Mouse (Mus musculus) right cerebral cortex, postnatal 25 days (tissue): Measurements from ENCODE around the gene Card10.

Source experiments
- DNase-seq: peaks from one replicate; pipeline ENCODE4 v3.0.0; 2022

Card10 gene

GRCm38 (mm10) chr15:78730315-78731049 lies 72.4 kb downstream of the Card10 start:
- DNase-seq: no peak

- no peak for DNase-seq
These were observed 76.1 kb downstream of the Card10 start for GRCm38 (mm10) chr15:78726697-78727096.
